Mouse (Mus musculus): Measurements from ENCODE around the gene Klhl35. TPM values are rescaled to one million over a fixed set of nuclear protein-coding genes. Genes with fewer than 3 reads are reported as not detected.
"Not testable (repeated sequence)": the region's sequence is repeated elsewhere in the genome, so short reads cannot be mapped to it uniquely, and the experiment has no call there.

Gene Klhl35
- polyA plus RNA-seq, 1 experiment from 2014 or later, result 0.84 TPM

DNA sequence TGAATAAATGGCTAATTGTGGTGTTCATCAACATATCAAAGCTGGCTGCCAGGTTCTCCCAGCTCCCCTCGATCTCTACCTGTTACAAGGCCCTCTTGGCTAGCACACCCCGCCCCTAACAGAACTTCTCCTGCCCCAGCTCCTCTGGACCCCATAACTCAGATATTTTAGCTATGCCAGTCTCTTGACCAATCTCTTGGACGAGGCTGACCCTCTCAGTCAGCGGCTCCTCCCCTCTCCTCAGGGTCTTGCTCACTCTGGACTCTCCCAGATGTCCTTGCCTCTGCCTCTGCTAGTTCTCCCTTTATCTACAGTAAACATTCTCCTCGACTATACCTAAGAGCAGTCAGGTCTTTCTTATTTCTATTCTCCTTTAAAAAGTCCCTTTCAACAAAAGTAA is 34.9 kb downstream of the Klhl35 start:
- Histone ChIP-seq H3K27ac (no peak overlapping the region), H3K36me3 (no peaks in the 10 kb centered on the region), H3K9ac (no peak overlapping the region), H3K27me3 (no peaks in the 10 kb centered on the region), H3K4me3 (no peak overlapping the region), H3K9me3 (no peaks in the 10 kb centered on the region), H3K4me1 (no peaks in the 10 kb centered on the region), H3K4me2 (no peak overlapping the region)
- 25% methylated on average over 5 of the region's 5 CpGs for WGBS
- ATAC-seq (ENCODE audit: insufficient number of reproducible peaks, insufficient read depth, low FRiP score, low TSS enrichment, low read depth), result no peak

DNA sequence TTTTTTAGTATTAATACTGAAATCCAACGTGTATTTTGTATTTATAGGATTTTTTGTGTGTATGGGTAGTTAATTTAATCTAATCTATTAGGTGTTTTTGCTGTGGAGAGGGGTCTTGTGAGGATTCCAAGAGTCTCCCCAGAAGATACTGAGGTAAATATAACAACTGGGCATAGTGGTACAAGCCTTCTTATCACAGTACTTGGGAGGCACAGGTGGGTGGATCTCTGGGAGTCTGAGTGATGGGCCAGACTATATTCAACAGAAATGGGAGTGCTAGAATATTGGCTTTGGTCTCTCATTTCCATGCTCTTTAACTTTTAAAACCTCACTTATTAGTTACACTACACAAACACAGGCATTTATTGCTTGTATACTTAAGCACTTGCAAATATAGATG is 35.3 kb downstream of the Klhl35 start:
- Histone ChIP-seq H3K36me3 (no peaks in the 10 kb centered on the region), H3K9me3 (no peaks in the 10 kb centered on the region), H3K4me2 (no peak overlapping the region), H3K4me1 (no peaks in the 10 kb centered on the region), H3K4me3 (no peak overlapping the region), H3K27me3 (no peaks in the 10 kb centered on the region), H3K27ac (no peak overlapping the region), H3K9ac (no peak overlapping the region)
- WGBS, result 42% methylated on average over 1 of the region's 1 CpGs
- no peak for ATAC-seq (ENCODE audit: insufficient number of reproducible peaks, insufficient read depth, low FRiP score, low TSS enrichment, low read depth)

DNA sequence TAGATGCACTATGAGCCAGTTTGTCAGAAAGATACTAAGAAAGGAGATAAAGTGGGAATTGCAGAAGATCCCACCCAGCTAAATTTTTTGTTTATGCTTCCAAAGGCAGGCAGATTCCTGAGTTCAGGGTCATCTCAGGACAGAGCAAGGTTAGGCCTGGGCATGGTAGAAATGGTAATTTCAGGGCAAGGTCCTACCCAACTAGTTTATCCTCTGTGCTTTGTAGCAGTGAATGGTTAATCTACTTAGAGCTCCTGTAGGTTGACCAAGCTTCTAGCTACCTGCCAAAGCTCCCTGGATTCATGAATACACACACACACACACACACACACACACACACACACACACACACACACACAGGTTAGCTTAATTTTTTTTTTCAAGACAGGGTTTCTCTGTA is 38.8 kb downstream of the Klhl35 start:
- no peaks in the 10 kb centered on the region for H3K9me3 ChIP-seq
- H3K9ac ChIP-seq, result no peak overlapping the region
- no peak overlapping the region for H3K4me2 ChIP-seq
- ATAC-seq (ENCODE audit: insufficient number of reproducible peaks, insufficient read depth, low FRiP score, low TSS enrichment, low read depth), result no peak
- H3K27me3 ChIP-seq, result no peaks in the 10 kb centered on the region; the same call in 1 of the 2 replicates
- H3K4me3 ChIP-seq, result no peak overlapping the region
- no peaks in the 10 kb centered on the region for H3K36me3 ChIP-seq
- no peak overlapping the region for H3K27ac ChIP-seq
- no peaks in the 10 kb centered on the region for H3K4me1 ChIP-seq

DNA sequence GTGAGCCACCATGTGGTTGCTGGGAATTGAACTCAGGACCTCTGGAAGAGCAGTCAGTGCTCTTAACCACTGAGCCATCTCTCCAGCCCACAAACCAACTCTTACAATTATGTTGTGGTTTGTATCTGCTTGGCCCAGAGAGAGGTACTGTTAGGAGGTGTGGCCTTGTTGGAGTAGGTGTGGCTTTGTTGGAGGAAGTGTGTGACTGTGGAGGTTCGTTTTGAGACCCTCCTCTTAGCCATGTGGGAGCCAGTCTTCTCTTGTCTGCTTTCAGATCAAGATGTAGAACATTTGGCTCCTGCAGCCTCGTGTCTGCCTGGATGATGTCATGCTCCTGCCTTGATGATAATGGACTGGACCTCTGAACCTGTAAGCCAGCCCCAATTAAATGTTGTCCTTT is 42.4 kb downstream of the Klhl35 start:
- WGBS, result 30% methylated on average over 2 of the region's 2 CpGs
- H3K9me3 ChIP-seq; H3K4me1 ChIP-seq; H3K27me3 ChIP-seq; H3K4me3 ChIP-seq; ATAC-seq (ENCODE audit: insufficient number of reproducible peaks, insufficient read depth, low FRiP score, low TSS enrichment, low read depth); H3K27ac ChIP-seq; H3K9ac ChIP-seq; H3K4me2 ChIP-seq; H3K36me3 ChIP-seq: not testable (repeated sequence)

DNA sequence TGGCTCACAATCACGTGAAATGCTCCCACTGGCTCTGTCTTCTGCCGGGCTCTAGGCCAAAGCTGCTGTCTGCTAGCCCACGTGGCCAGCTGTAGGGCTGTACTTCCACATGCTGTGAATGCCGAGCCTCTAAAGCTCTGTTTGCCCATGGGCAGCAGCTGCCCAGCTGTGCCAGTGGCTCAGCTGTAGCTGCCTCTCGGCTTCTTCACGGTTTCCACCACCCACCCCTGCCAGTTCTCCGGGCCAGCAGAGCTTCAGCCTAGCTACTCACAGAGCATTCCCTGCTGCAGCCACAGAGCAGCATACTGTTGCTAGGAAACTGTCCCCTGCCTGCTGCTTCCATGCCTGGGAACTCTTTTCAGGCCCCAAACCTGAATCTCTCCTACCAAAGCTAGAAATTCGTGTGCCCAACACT is 44.3 kb downstream of the Klhl35 start:
- Histone ChIP-seq H3K36me3 (no peaks in the 10 kb centered on the region), H3K27me3 (no peaks in the 10 kb centered on the region; the same call in 1 of the 2 replicates), H3K27ac (no peak overlapping the region; the same call in 1 of the 2 replicates), H3K4me3 (no peak overlapping the region), H3K9ac (0 out of 2 replicates have a peak overlapping the region, but pooled peaks have one; percentile 46), H3K4me1 (peaks cover 7% of the 10 kb centered on the region; the same call in 1 of the 2 replicates), H3K4me2 (peak overlapping the region; percentile 33), H3K9me3 (no peaks in the 10 kb centered on the region)
- 10% methylated on average over 8 of the region's 8 CpGs for WGBS
- ATAC-seq (ENCODE audit: insufficient number of reproducible peaks, insufficient read depth, low FRiP score, low TSS enrichment, low read depth), result no peak

DNA sequence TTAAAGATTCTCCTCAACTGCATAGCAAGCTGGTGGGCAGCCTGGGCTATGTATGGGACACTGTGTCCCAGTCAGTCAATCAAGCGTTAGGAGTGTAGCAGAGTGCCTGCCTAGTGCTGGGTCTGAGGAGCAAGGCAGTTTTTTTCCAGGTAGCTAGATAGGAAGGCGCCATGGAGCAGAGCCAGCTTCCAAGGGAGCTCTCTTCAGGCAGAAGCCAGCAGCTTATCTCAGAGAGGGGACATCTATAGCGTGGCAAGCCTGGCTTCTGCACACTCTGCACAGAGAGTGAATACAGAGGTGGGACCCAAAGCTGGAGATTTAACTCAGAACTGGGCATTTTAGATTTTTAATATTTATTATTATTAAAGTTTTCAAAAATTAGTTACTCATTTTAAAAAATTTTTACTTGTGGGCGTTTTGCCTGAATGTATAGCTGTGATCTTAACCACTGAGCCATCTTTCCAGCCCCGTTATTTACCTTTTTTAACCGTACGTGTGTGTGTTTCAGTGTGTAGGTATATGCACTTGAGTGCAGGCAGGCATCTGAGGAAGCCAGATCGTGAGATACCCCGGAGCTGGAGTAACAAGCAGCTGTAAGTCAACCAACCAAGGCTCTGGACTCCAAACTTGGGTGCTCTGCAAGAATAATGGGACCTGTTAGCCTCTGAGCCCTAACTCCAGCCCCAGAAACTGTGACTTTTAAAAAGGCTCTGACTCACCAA is 50.4 kb downstream of the Klhl35 start:
- Histone ChIP-seq H3K36me3 (no peaks in the 10 kb centered on the region), H3K4me3 (no peak overlapping the region), H3K4me1 (no peaks in the 10 kb centered on the region), H3K27me3 (no peaks in the 10 kb centered on the region), H3K9ac (no peak overlapping the region), H3K4me2 (no peak overlapping the region), H3K27ac (no peak overlapping the region), H3K9me3 (no peaks in the 10 kb centered on the region; the same call in 1 of the 2 replicates)
- WGBS, result 81% methylated on average over 9 of the region's 9 CpGs
- no peak for ATAC-seq (ENCODE audit: insufficient number of reproducible peaks, insufficient read depth, low FRiP score, low TSS enrichment, low read depth)

DNA sequence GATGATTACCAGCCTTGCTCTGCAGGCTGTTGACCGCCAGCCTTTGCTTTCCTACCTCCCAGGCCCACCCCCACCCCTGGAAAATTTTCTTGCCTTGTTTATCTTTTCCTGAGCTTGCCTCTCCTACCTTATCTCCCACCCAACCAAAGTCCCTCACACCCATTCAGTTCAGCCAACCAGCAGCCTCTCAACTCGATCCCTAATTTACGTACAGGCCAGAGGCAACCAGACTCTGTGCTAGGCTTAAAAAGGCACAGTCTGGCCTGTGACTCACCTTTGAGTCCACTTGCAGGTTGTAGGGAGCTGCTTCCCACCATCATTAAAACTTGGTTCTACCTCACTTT is 51.0 kb downstream of the Klhl35 start:
- H3K4me3 ChIP-seq, result no peak overlapping the region
- H3K9me3 ChIP-seq, result no peaks in the 10 kb centered on the region; the same call in 1 of the 2 replicates
- WGBS, result 68% methylated on average over 3 of the region's 3 CpGs
- no peak for ATAC-seq (ENCODE audit: insufficient number of reproducible peaks, insufficient read depth, low FRiP score, low TSS enrichment, low read depth)
- no peaks in the 10 kb centered on the region for H3K27me3 ChIP-seq
- H3K4me2 ChIP-seq, result no peak overlapping the region
- no peak overlapping the region for H3K9ac ChIP-seq
- no peaks in the 10 kb centered on the region for H3K4me1 ChIP-seq
- no peaks in the 10 kb centered on the region for H3K36me3 ChIP-seq
- no peak overlapping the region for H3K27ac ChIP-seq

DNA sequence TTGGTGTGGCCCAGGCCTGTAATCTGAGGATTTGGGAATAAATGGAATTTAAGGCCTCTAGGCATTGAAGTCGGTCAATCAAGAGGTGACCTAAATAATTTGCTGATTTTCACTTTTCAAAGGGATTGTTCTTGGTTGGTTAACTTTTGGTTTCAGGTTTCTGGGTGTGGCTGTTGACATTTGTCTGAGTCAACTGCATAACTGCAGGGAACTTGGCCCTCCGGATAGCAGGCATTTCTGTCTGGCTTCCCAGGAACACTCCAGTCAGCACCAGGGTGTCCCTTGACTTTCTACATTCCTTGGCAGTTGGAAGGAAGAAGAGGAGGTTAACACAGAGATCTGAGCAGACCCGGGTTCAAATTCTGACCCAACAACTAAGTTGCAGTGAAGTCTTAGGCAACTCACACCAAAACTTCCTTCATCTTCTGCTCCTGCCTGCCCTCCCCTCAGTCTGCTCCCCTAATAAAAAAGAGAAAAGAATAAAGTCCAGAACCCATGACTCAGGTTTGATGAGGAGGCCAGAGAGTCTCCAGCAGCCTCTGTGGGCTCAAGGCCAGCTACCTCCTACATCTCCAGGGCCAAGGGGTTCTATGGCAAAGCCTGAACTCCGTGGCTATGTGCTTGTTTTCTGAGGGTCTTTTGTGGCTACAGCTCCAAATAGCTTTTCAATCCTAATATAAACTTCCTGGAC is 53.3 kb downstream of the Klhl35 start:
- Histone ChIP-seq H3K9me3 (no peaks in the 10 kb centered on the region; the same call in 1 of the 2 replicates), H3K27me3 (no peaks in the 10 kb centered on the region), H3K4me3 (no peak overlapping the region), H3K27ac (no peak overlapping the region), H3K4me2 (no peak overlapping the region), H3K36me3 (no peaks in the 10 kb centered on the region), H3K9ac (no peak overlapping the region), H3K4me1 (no peaks in the 10 kb centered on the region)
- WGBS, result 52% methylated on average over 4 of the region's 4 CpGs
- ATAC-seq (ENCODE audit: insufficient number of reproducible peaks, insufficient read depth, low FRiP score, low TSS enrichment, low read depth), result no peak

DNA sequence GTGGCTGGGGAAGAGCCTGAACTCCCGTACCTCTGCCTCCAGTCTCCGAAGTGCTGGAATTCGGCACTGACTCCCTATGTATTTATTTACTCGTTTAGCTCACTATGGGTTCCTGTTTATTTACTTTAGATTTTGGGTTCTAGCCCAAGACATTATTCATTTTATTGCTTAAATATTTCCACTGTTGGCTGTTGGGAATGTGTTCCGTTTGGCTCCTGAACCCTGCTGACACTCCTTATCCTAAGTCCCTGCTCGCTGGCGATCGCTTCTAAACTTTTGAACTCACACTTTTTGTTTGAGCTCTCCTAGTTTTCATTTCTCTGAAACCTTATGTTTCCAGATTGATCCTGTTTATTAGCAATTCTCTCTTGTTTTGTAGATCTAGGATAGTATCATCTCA is 57.3 kb downstream of the Klhl35 start:
- WGBS, result 75% methylated on average over 8 of the region's 8 CpGs
- no peaks in the 10 kb centered on the region for H3K27me3 ChIP-seq
- H3K4me2 ChIP-seq, result no peak overlapping the region
- no peak overlapping the region for H3K27ac ChIP-seq
- no peak overlapping the region for H3K4me3 ChIP-seq
- H3K9me3 ChIP-seq, result no peaks in the 10 kb centered on the region; the same call in 1 of the 2 replicates
- ATAC-seq (ENCODE audit: insufficient number of reproducible peaks, insufficient read depth, low FRiP score, low TSS enrichment, low read depth), result no peak
- no peaks in the 10 kb centered on the region for H3K36me3 ChIP-seq
- H3K9ac ChIP-seq, result no peak overlapping the region
- no peaks in the 10 kb centered on the region for H3K4me1 ChIP-seq

Other genes starting within 250 kb of the Klhl35 start
- gene Mogat2, start 227.4 kb upstream of the Klhl35 start, polyA plus RNA-seq (2015; fragmentation: Nextera tagmentation; extraction: Ambion mirVana), result 4.9 and 5.1 TPM in 2 replicates
- gene Map6, start 198.6 kb upstream of the Klhl35 start, polyA plus RNA-seq (2015; fragmentation: Nextera tagmentation; extraction: Ambion mirVana), result 3.9 TPM in 2 replicates
- 1,619 and 1,744 TPM in 2 replicates for gene Serpinh1, start 112.8 kb upstream of the Klhl35 start, polyA plus RNA-seq (2015; fragmentation: Nextera tagmentation; extraction: Ambion mirVana)
- 10.8 and 11.3 TPM in 2 replicates for gene Gdpd5, start 84.6 kb upstream of the Klhl35 start, polyA plus RNA-seq (2015; fragmentation: Nextera tagmentation; extraction: Ambion mirVana)
- gene Rps3, start 17.7 kb downstream of the Klhl35 start, polyA plus RNA-seq (2015; fragmentation: Nextera tagmentation; extraction: Ambion mirVana), result 814 and 862 TPM in 2 replicates
- gene Arrb1, start 69.5 kb downstream of the Klhl35 start, polyA plus RNA-seq (2015; fragmentation: Nextera tagmentation; extraction: Ambion mirVana), result 6.3 and 9.7 TPM in 2 replicates
- gene Tpbgl, start 161.1 kb downstream of the Klhl35 start, polyA plus RNA-seq (2015; fragmentation: Nextera tagmentation; extraction: Ambion mirVana), result 0.22 and 0.51 TPM in 2 replicates
- gene Slco2b1, start 245.3 kb downstream of the Klhl35 start, polyA plus RNA-seq (2015; fragmentation: Nextera tagmentation; extraction: Ambion mirVana), result 2.4 and 2.6 TPM in 2 replicates